Mouse (Mus musculus) E14TG2a.4 (cell line): ENCODE measurements around the gene Dpyd.

Experiments
- CTCF ChIP-seq: conservative IDR thresholded peaks from 2 replicates; pipeline ENCODE4 v1.5.1; 2014; ENCODE audit warnings: low read length
- POU5F1 ChIP-seq: IDR thresholded peaks from 2 replicates; pipeline ENCODE4 v1.6.1; 2014; ENCODE audit warnings: low read length, borderline replicate concordance

GRCm38 (mm10) chr3:118547551-118548210, 14.2 kb upstream of the Dpyd start:
- no peak for TF ChIP-seq CTCF
- no peak for TF ChIP-seq POU5F1
